Mouse (Mus musculus): ENCODE results near the gene Tm2d1. TPM values are rescaled to one million over a fixed set of nuclear protein-coding genes. Genes with fewer than 3 reads are reported as not detected.
"Not testable (repeated sequence)": the region's sequence is repeated elsewhere in the genome, so short reads cannot be mapped to it uniquely, and the experiment has no call there.

Gene Tm2d1
- 10 to 100 TPM; 36.2 to 40.5 TPM for total RNA-seq (2021)
- long read RNA-seq, experiment 1, transcript Tm2d1-202 (7 exons, 1,027 nt), result major isoform, 31 of 31 reads
- long read RNA-seq, experiment 1, partial matches to known transcripts, result 0 of 31 reads
- long read RNA-seq, experiment 1, other reads (novel, unspliced or antisense), result 0 of 31 reads
- long read RNA-seq, experiment 2, transcript Tm2d1-202 (7 exons, 1,027 nt), result major isoform, 23 of 24 reads
- long read RNA-seq, experiment 2, partial matches to known transcripts, result 1 of 24 reads
- long read RNA-seq, experiment 2, other reads (novel, unspliced or antisense), result 0 of 24 reads

- peak; percentile 80 to 85 for DNase-seq (ENCODE audit: extremely low spot score in 1 of 2, low spot score in 2 of 2)
- H3K27ac ChIP-seq, result peak within 1 kb of the TSS; percentile 84
Observed at GRCm38 (mm10) chr4:98382716-98383424, at the start of gene Tm2d1. Gene Tm2d1 (minus strand): TSS chr4:98383306.

GRCm38 (mm10) chr4:98428371-98428770 lies 45.3 kb upstream of the Tm2d1 start:
- Histone ChIP-seq H3K27ac (no peak overlapping the region), H3K4me3 (no peak overlapping the region)
- no peak for TF ChIP-seq CTCF (IDR thresholded peaks at IDR 0.05)
- intact Hi-C loops (cut with DNase I), result no loop called here
- DNase-seq (ENCODE audit: extremely low spot score in 1 of 2, low spot score in 2 of 2), result no peak

More at GRCm38 (mm10) chr4:98382716-98383424, at the start of gene Tm2d1:
- peak within 1 kb of the TSS; percentile 95 for H3K4me3 ChIP-seq
- intact Hi-C loops (cut with DNase I), result no loop called here
- TF ChIP-seq CTCF (IDR thresholded peaks at IDR 0.05), result no peak; the same call in 1 of the 2 replicates

- H3K27ac ChIP-seq; H3K4me3 ChIP-seq; DNase-seq (ENCODE audit: extremely low spot score in 1 of 2, low spot score in 2 of 2); intact Hi-C loops (cut with DNase I): not testable (repeated sequence)
Observed at GRCm38 (mm10) chr4:98415150-98415549, 32.0 kb upstream of the Tm2d1 start.

GRCm38 (mm10) chr4:98408455-98408854 lies 25.3 kb upstream of the Tm2d1 start:
- intact Hi-C loops (cut with DNase I), result loop anchor here (10.0 kb wide), 1 partner anchor 296 kb away; no protein-coding TSS in a partner anchor
- TF ChIP-seq CTCF (IDR thresholded peaks at IDR 0.05), result no peak
- Histone ChIP-seq H3K27ac (no peak overlapping the region), H3K4me3 (no peak overlapping the region)
- DNase-seq (ENCODE audit: extremely low spot score in 1 of 2, low spot score in 2 of 2), result no peak

GRCm38 (mm10) chr4:98404412-98404811 lies 21.3 kb upstream of the Tm2d1 start:
- no peak overlapping the region for H3K4me3 ChIP-seq
- intact Hi-C loops (cut with DNase I), result loop anchor here (10.0 kb wide), 1 partner anchor 300 kb away; no protein-coding TSS in a partner anchor
- DNase-seq (ENCODE audit: extremely low spot score in 1 of 2, low spot score in 2 of 2), result no peak
- H3K27ac ChIP-seq, result no peak overlapping the region
- TF ChIP-seq CTCF (IDR thresholded peaks at IDR 0.05), result no peak

- Histone ChIP-seq H3K27ac (no peak overlapping the region), H3K4me3 (no peak overlapping the region)
- TF ChIP-seq CTCF (IDR thresholded peaks at IDR 0.05), result no peak
- DNase-seq (ENCODE audit: extremely low spot score in 1 of 2, low spot score in 2 of 2), result no peak
- intact Hi-C loops (cut with DNase I), result loop anchor here (10.0 kb wide), 1 partner anchor 301 kb away; no protein-coding TSS in a partner anchor
Observed at GRCm38 (mm10) chr4:98403492-98403891, 20.4 kb upstream of the Tm2d1 start.

GRCm38 (mm10) chr4:98401584-98401962 lies 18.5 kb upstream of the Tm2d1 start:
- TF ChIP-seq CTCF (IDR thresholded peaks at IDR 0.05), result no peak

GRCm38 (mm10) chr4:98400926-98401583 lies 17.9 kb upstream of the Tm2d1 start:
- TF ChIP-seq CTCF (IDR thresholded peaks at IDR 0.05), result no peak

More at GRCm38 (mm10) chr4:98401584-98401962, 18.5 kb upstream of the Tm2d1 start:
- H3K4me3 ChIP-seq, result no peak overlapping the region
- no peak overlapping the region for H3K27ac ChIP-seq
- intact Hi-C loops (cut with DNase I), result loop anchor here (10.0 kb wide), 1 partner anchor 303 kb away; no protein-coding TSS in a partner anchor
- no peak for DNase-seq (ENCODE audit: extremely low spot score in 1 of 2, low spot score in 2 of 2)

GRCm38 (mm10) chr4:98395690-98396437 lies 12.8 kb upstream of the Tm2d1 start, which contains the start of gene Patj:
Gene Patj (plus strand): TSS chr4:98395785.
- DNase-seq (ENCODE audit: extremely low spot score in 1 of 2, low spot score in 2 of 2), result peak; percentile 66 to 67
- intact Hi-C loops (cut with DNase I), result no loop called here
- Histone ChIP-seq H3K27ac (peak within 1 kb of the TSS; percentile 94), H3K4me3 (peak within 1 kb of the TSS; percentile 71)
- TF ChIP-seq CTCF (IDR thresholded peaks at IDR 0.05), result no peak; the same call in 1 of the 2 replicates

More at GRCm38 (mm10) chr4:98400926-98401583, 17.9 kb upstream of the Tm2d1 start:
- Histone ChIP-seq H3K27ac (no peak overlapping the region), H3K4me3 (no peak overlapping the region)
- DNase-seq (ENCODE audit: extremely low spot score in 1 of 2, low spot score in 2 of 2), result no peak
- intact Hi-C loops (cut with DNase I), result loop anchor here (10.0 kb wide), 1 partner anchor 304 kb away; no protein-coding TSS in a partner anchor

GRCm38 (mm10) chr4:98395346-98395689 lies 12.2 kb upstream of the Tm2d1 start:
- no peak for TF ChIP-seq CTCF (IDR thresholded peaks at IDR 0.05)
- intact Hi-C loops (cut with DNase I), result no loop called here

GRCm38 (mm10) chr4:98385036-98385435 lies 1.9 kb upstream of the Tm2d1 start:
- DNase-seq (ENCODE audit: extremely low spot score in 1 of 2, low spot score in 2 of 2), result no peak
- intact Hi-C loops (cut with DNase I), result no loop called here
- Histone ChIP-seq H3K4me3 (no peak overlapping the region), H3K27ac (no peak overlapping the region)
- no peak for TF ChIP-seq CTCF (IDR thresholded peaks at IDR 0.05)

More at GRCm38 (mm10) chr4:98395346-98395689, 12.2 kb upstream of the Tm2d1 start:
- Histone ChIP-seq H3K4me3 (peak overlapping the region; percentile 71), H3K27ac (peak overlapping the region; percentile 94)
- DNase-seq (ENCODE audit: extremely low spot score in 1 of 2, low spot score in 2 of 2), result no peak

Measured in left cerebral cortex, adult 2 months (tissue).